Mouse (Mus musculus): ENCODE measurements at regions not wholly inside any gene's neighbourhood (a gene's known extent, or its start where the extent isn't known, plus 50 kb on each side); places are given as distances from the start of the nearest gene placed in this dataset.
A peak's percentile ranks its signal among the peaks of the same experiment; 100 is the strongest.
"Not testable (repeated sequence)": the region's sequence is repeated elsewhere in the genome, so short reads cannot be mapped to it uniquely, and the experiment has no call there.

- no peak for DNase-seq (ENCODE audit: low read depth, low spot score)
Measured at GRCm38 (mm10) chr1:102062268-102062667, 2289.7 kb downstream of the Cntnap5b start.

GRCm38 (mm10) chr1:102105658-102106057, 2333.1 kb downstream of the Cntnap5b start:
- DNase-seq (ENCODE audit: low read depth, low spot score), result no peak

GRCm38 (mm10) chr1:102139021-102139420, 2366.5 kb downstream of the Cntnap5b start:
- no peak for DNase-seq (ENCODE audit: low read depth, low spot score)

GRCm38 (mm10) chr1:102146368-102146767, 2373.8 kb downstream of the Cntnap5b start:
- no peak for DNase-seq (ENCODE audit: low read depth, low spot score)

GRCm38 (mm10) chr1:102166649-102167048, 2394.1 kb downstream of the Cntnap5b start:
- DNase-seq (ENCODE audit: low read depth, low spot score), result no peak

GRCm38 (mm10) chr1:102170566-102171286, 2398.2 kb downstream of the Cntnap5b start:
- no peak for DNase-seq (ENCODE audit: low read depth, low spot score)

GRCm38 (mm10) chr1:102185925-102186324, 2413.4 kb downstream of the Cntnap5b start:
- DNase-seq (ENCODE audit: low read depth, low spot score), result no peak

GRCm38 (mm10) chr1:102235473-102235872, 2462.9 kb downstream of the Cntnap5b start:
- no peak for DNase-seq (ENCODE audit: low read depth, low spot score)

- not testable (repeated sequence) for DNase-seq (ENCODE audit: low read depth, low spot score)
Measured at GRCm38 (mm10) chr1:102263126-102263860, 2490.7 kb downstream of the Cntnap5b start.

GRCm38 (mm10) chr1:102264457-102264856, 2491.9 kb downstream of the Cntnap5b start:
- not testable (repeated sequence) for DNase-seq (ENCODE audit: low read depth, low spot score)

- DNase-seq (ENCODE audit: low read depth, low spot score), result no peak
Measured at GRCm38 (mm10) chr1:102274456-102274855, 2493.9 kb upstream of the Cdh20 start.

- DNase-seq (ENCODE audit: low read depth, low spot score), result no peak
Measured at GRCm38 (mm10) chr1:102288288-102288687, 2480.0 kb upstream of the Cdh20 start.

- no peak for DNase-seq (ENCODE audit: low read depth, low spot score)
Measured at GRCm38 (mm10) chr1:102303526-102303925, 2464.8 kb upstream of the Cdh20 start.

GRCm38 (mm10) chr1:102353136-102353535, 2415.2 kb upstream of the Cdh20 start:
- no peak for DNase-seq (ENCODE audit: low read depth, low spot score)

GRCm38 (mm10) chr1:102357911-102358310, 2410.4 kb upstream of the Cdh20 start:
- DNase-seq (ENCODE audit: low read depth, low spot score), result not testable (repeated sequence)

- peak; percentile 3 for DNase-seq (ENCODE audit: low read depth, low spot score)
Measured at GRCm38 (mm10) chr1:102378613-102379012, 2389.7 kb upstream of the Cdh20 start.
